Mouse (Mus musculus): ENCODE measurements at regions not wholly inside any gene's neighbourhood (a gene's known extent, or its start where the extent isn't known, plus 50 kb on each side); places are given as distances from the start of the nearest gene placed in this dataset.

- DNase-seq (ENCODE audit: low read depth in 2 of 2, low spot score in 2 of 2) = no peak
These were observed 613.4 kb upstream of the 4930412O13Rik start for GRCm38 (mm10) chr2:9267675-9268074.

DNA sequence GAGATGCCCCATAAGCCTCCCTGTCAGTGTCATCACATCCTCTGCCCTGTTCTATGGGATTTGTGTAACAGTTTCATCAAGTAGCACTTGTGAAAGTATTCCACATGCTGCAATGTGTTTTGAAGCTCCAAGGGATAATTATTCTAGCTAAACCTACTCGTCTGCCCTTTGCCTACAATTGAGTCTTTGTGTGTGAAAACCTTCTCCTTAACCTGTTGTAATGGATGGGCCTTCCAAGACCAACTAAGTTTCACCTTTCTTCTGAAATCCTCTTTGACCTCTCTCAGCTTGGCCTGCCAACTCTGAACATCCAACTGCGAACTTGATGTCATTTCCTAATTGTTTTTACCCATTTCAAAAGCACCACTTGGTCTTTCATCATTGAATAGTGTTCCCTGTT lies 597.6 kb upstream of the 4930412O13Rik start:
- no peak for DNase-seq (ENCODE audit: low read depth in 2 of 2, low spot score in 2 of 2)

GRCm38 (mm10) chr2:9285800-9286199 lies 595.3 kb upstream of the 4930412O13Rik start:
- no peak for DNase-seq (ENCODE audit: low read depth in 2 of 2, low spot score in 2 of 2)

DNA sequence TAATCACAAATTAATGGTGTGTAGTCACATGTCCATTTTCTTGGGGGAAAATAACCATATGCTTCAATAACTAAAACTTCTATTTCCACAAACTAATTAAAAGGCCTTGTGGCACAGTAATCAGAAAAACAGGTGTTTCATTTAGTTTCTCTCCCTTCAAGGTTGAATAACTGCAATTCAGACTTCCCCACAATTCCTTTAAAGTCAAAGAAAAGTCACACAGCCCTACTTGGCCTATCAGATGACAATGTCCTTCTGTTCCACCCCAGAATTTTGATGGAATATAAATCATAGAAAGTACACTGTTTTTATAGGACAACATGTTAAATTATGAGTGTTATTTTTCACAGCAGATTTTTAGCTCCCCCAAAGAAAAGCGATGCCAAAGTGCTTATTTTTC lies 594.0 kb upstream of the 4930412O13Rik start:
- DNase-seq (ENCODE audit: low read depth in 2 of 2, low spot score in 2 of 2) = no peak

DNA sequence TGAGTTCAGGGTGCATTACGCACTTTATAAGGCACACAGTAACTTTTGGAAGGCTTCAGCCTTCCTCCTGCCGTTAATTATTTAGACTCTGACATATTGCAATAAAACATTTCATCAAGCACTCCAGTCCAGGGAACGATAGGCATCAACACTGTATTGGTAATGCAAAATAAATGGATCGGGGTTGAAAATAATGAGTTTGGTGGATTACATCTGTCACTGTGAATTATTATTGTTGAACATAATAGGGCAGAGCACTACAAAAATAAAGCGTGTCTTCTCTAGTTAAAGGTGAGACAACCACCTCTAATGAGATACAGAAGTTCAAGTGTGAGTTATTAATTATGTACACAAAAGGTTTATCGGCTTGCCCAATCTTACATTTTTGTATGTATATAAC lies 593.4 kb upstream of the 4930412O13Rik start:
- no peak for DNase-seq (ENCODE audit: low read depth in 2 of 2, low spot score in 2 of 2)

GRCm38 (mm10) chr2:9331630-9332352 lies 549.3 kb upstream of the 4930412O13Rik start:
- no peak for DNase-seq (ENCODE audit: low read depth in 2 of 2, low spot score in 2 of 2)

DNA sequence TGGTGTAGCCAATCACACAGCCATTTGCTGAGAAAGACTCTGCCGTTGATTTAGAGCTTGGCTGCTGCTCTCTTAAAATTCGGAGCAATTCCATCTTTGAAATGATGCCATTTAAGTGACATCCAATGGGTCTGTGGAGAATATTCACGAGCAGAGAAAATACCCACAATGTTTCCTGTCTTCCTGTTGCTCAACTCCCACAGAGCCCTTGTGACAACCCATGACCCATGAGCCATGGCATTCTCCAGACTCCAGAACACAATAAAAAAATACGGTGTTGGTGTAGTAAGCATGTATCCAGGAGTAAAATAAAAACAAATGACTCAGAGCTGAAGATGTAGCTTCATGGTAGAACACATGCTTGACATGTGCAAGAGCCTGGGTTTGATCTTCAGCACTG lies 532.1 kb upstream of the 4930412O13Rik start:
- DNase-seq (ENCODE audit: low read depth in 2 of 2, low spot score in 2 of 2) = no peak

DNA sequence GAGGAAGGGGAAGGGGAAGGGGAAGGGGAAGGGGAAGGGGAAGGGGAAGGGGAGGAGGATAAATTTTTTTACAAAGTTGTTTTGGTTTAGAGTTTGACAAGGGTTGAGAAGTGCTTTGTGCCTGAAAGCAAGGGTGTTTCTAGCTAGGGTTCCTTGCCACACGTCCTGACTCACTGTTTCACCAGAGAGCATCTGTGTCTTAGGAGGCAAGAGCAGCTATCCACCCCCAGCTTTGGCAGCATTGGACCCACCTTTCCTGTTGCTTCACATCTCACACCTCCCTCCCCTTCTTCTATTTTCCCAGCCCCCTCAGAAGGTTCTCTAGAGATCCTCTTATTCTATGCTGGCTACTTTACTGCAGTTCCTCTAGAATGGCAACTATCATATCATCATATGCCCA lies 531.1 kb upstream of the 4930412O13Rik start:
- DNase-seq (ENCODE audit: low read depth in 2 of 2, low spot score in 2 of 2) = no peak

- no peak for DNase-seq (ENCODE audit: low read depth in 2 of 2, low spot score in 2 of 2)
These were observed 528.9 kb upstream of the 4930412O13Rik start for GRCm38 (mm10) chr2:9352190-9352589.

GRCm38 (mm10) chr2:9360020-9360419 lies 521.0 kb upstream of the 4930412O13Rik start:
- DNase-seq (ENCODE audit: low read depth in 2 of 2, low spot score in 2 of 2) = no peak

DNA sequence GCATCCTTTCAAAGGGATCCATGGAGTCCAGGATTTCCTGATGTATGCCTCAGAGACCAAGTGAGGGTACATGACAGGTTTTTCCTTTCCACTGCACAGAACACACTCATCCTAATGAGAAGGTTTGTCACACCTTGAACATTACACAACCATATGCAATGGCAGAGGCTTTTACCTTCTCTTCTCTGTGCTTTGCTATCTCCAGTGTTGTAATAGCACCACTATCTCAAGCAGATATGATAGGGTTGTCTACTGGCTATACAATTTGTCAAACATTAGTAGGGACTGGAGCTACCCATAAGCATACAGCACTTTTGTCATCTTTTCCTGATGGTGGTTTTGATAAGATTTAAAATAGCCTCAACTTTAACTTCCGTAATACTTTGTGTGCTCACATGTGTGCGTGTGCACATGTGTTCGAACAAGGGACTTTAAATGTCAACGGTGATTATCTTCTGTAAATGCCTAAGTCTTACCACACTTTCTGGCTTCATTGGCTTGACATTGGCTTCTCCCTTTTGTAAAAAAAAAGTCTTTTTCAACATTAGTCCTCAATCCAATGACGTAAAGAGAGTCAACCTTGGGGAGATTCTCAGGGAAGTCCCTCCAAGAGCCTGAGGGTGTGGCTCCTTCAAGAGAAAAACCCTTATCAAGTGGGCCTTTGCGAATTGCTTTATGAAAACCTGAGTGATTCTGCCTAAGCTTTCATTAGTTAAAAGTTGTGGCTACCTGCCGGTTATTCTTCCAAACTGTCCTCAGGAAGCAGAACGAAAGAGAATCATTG lies 513.1 kb upstream of the 4930412O13Rik start:
- DNase-seq (ENCODE audit: low read depth in 2 of 2, low spot score in 2 of 2) = no peak

DNA sequence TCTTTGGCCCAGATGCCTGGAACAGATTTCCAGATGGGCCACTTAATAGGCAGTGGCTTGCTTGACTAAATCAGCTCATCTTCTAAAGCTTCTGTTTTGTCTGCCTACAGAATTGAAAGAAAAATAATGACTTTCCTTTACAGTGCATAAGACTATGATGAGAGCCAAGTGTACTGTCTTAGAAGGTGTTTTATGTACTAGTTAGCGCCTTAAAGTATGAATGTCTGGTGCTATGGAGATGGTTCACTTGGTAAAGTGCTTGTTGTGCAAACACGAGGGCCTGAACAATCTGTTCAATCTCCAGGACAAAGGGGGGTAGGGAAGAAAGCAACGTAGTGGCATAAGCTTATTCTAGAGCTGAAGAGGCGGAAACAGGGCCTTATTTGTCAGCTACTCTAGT lies 511.5 kb upstream of the 4930412O13Rik start:
- no peak for DNase-seq (ENCODE audit: low read depth in 2 of 2, low spot score in 2 of 2)

- no peak for DNase-seq (ENCODE audit: low read depth in 2 of 2, low spot score in 2 of 2)
These were observed 494.5 kb upstream of the 4930412O13Rik start for GRCm38 (mm10) chr2:9386566-9386965.

DNA sequence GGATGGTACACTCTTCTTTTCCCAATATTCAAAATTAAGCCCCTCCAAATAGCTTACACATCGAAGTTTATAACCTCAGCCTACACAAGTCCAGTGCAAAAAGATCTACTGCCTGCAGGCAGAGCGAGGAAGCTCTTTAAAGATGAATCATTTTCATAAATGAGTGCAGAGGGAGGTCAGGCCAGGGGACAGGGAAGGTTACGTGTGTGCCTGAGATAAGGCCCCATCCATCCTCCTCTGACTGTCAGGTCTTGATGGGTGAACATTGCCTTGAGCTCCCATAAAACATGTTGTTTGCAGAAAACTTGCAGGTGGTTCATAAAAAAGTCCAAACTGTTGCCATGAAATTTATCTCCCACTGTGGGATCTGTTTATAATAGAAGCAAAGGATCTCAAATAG lies 493.0 kb upstream of the 4930412O13Rik start:
- no peak for DNase-seq (ENCODE audit: low read depth in 2 of 2, low spot score in 2 of 2)

DNA sequence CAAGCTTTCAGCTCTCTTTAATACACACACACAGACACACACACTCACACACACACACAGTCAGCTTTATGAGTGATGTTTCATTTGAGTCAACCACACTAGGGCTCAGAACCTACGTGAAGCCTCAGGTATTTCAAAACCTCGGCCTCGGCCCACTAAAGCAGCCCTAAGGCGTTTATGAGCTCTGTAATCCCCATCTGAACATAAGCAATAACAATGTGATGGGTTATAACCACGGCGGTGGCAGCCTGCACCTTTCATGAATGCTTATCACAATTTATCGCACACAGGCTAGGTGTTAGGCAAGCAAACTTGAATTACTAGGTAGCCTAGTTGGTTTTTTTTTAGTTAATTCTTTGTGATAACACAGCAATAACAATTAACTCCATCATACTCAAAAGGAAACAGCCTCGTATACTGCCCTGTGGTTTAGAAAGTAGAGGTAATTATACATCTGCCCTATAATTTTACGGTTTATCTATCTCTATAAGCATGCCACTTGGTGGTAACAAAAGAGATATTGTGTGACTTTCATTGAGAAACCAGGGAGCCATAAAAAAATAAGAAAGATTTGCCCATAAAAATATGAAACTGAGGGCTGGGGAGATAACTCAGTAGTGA lies 485.6 kb upstream of the 4930412O13Rik start:
- no peak for DNase-seq (ENCODE audit: low read depth in 2 of 2, low spot score in 2 of 2)

GRCm38 (mm10) chr2:9401461-9401860 lies 479.6 kb upstream of the 4930412O13Rik start:
- no peak for DNase-seq (ENCODE audit: low read depth in 2 of 2, low spot score in 2 of 2)

- no peak for DNase-seq (ENCODE audit: low read depth in 2 of 2, low spot score in 2 of 2)
These were observed 478.8 kb upstream of the 4930412O13Rik start for GRCm38 (mm10) chr2:9402281-9402680.

GRCm38 (mm10) chr2:9409075-9409474 lies 472.0 kb upstream of the 4930412O13Rik start:
- DNase-seq (ENCODE audit: low read depth in 2 of 2, low spot score in 2 of 2) = no peak

DNA sequence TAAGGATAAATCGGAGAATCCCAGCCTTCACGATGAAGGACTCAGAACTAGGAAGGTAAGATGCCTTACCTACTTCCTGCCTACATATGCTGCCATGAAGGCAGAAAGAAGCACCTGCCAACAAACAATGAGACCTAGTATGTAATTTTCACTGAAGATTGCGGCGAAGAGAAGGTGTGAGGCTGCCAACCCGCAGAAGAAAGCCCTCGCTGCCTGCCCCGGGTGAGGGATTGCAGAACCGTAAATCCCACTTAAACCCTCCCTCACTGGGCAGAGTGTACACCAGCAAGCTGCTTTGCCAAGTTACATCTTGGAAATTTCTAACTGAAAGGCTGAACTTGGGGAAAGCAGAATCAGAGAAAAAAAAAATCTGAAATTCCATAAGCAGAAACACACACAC lies 458.4 kb upstream of the 4930412O13Rik start:
- no peak for DNase-seq (ENCODE audit: low read depth in 2 of 2, low spot score in 2 of 2)

GRCm38 (mm10) chr2:9423534-9423933 lies 457.5 kb upstream of the 4930412O13Rik start:
- DNase-seq (ENCODE audit: low read depth in 2 of 2, low spot score in 2 of 2) = no peak

DNA sequence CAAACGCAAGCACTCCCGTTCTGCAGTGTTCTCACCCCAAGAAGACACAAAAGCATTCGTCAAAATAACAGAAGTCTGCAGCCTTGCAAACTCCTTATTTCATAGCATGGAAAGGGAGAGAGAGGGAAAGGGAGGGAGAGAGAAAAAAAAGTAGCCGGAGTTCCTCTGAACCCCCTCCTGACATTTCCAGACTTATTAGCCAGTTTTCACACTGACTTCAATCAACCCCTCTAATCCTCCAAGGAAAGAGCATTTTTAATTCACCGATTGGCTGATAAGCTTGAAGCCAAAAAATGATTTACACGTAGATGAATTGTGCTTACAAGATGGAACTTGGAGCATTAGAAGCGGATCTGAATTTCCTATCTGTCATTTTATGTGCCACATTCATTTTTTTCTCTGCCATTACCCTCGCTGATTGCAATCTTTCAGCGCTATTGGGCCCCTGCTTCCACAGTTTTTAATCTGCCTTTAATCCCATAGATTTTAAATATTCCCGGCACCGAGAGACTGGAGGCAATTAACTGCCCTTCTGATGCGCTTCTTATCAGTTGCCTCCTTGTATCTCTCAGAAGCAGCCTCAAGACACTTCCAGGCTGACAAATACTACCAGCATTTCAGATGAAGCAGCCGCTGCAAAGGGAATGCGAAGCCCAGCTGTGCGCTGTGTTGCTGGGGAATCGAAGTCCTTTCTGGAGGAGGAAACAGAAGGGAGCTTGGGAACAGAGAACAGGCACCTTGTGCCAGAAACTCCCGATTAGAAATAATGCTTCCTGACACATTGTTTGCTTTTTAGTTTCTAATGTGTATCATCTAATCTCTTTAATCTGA lies 447.7 kb upstream of the 4930412O13Rik start:
- no peak for DNase-seq (ENCODE audit: low read depth in 2 of 2, low spot score in 2 of 2)
